Mouse (Mus musculus) stomach, postnatal 0 days (tissue): ENCODE data around the gene Ccdc92.

Experiments
- CTCF ChIP-seq: IDR thresholded peaks from 2 replicates; pipeline ENCODE4 v1.5.1; 2016; ENCODE audit warnings: antibody characterized with exemption, low read depth, mild to moderate bottlenecking, moderate library complexity
- EP300 ChIP-seq: optimal IDR thresholded peaks from 2 replicates; pipeline ENCODE3; 2016; ENCODE audit warnings: antibody characterized with exemption

DNA sequence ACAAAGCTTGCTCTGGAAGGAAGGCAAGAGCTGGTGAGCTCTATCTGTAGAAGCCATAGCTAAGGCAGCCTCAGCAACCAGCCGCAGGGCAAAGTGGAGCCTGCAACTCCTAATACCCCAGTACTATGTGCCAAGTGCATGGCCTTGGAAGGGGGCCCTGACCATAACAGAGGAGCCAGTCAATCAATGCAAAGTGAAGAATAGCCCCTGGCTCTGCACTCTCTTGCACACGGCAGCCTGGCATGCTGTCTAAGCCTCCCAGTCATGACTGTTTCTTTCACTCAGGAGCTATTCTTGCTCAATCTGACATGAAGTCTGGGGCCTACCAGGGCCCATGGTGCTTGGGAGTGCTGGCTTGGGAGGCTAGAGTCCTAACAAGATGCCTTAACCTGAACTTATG lies 21.6 kb downstream of the Ccdc92 start:
- TF ChIP-seq CTCF (no peak), EP300 (no peak)
